Mouse (Mus musculus) bone marrow macrophage, adult 2 months (primary cell): Measurements from ENCODE around the gene Prdx1.

ENCODE experiments used
- CTCF ChIP-seq: IDR thresholded peaks from 2 replicates; pipeline ENCODE4 v1.5.1; 2012; ENCODE audit warnings: low read depth, mild to moderate bottlenecking, low read length, moderate library complexity
- POLR2A ChIP-seq: IDR thresholded peaks from 2 replicates; pipeline ENCODE4 v1.6.1; 2012; ENCODE audit warnings: mild to moderate bottlenecking, low read depth, low read length, borderline replicate concordance

DNA sequence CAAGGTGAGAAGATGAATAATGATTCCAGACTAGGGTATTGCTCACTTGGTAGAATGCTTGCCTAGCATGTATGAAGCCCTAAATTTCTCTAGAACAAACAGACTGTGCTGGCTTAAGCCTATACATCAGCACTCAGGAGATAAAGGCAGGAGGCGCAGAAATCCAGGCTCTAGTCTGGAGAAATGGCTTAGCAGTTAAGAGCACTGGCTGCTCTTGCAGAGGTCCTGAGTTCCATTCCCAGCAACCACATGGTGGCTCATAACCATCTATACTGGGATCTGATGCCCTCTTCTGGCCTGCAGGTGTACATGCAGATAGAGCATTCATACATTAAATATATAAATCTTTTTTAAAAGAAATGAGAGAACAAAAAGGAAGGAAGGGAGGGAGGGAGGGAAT, 43.3 kb upstream of the Prdx1 start:
- TF ChIP-seq CTCF (no peak), POLR2A (no peak)
